Mouse (Mus musculus): ENCODE results near the gene Itih2. TPM values are rescaled to one million over a fixed set of nuclear protein-coding genes. Genes with fewer than 3 reads are reported as not detected.

The Itih2 gene
- not detected in 2 replicates for total RNA-seq (2023)

DNA sequence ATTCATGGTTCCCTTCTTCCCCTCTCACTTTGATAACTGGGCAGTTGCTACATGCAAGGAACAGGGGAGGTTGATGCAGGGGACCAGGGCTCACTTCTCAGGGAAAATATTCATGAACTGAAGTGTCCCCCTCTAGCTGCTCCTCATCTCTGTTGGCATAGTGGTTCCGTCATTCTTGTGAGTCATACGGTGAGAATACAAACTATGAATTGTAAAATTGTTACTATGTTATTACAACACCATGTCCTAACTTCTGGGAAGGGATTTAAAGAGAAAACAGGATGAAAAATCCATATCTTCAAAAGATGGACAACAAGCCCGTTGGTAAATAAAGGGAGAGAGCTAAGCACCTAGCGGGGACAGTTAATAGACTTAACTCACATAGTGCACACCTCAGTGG is at the start of gene Itih2:
Itih2 (minus strand) TSS at position 101 of the 400 bp plus-strand sequence.

DNA sequence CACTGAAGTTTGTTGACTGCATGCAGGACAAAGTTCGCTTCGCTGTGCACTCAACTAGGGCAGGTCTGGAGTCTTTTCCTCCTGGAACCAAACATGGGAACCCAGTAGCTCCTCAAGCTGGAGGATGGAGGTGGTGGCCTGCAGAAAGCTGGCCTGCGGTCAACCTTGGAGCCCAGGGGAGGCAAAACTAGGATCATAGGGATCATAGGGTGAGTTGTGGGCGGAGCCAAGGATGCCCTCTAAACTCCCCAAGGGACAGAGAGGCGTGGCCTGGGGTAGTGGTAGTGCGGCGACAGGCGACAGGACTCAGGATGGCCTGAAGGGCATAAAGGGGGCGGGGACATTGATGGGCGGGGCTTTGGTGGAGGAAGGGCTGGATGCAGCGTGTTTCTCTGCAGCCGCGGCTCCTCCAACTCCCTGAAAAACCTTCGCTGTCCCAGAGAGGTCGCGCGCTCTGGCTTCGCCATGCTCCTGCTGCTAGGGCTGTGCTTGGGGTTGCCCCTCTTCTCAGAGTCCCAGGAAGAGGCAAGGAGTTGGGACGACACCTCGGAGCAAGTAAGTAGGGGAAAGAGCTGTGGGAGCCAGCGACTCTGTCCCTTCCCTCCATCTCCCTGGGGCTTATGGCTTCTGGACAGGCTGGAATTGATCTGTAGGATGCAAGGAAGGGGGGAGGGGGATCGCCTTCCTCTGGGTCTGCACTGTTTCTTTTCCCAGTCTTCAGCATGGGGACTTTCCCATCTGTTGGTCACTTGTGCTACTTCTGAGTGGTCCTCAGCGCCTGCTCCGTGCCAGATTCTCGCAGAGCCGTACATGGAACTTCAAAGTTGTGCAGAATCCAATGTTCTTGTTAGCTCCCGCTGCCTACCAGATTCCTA is 22.2 kb upstream of the Itih2 start, which contains the start of gene Itih5:
Itih5 (plus strand) TSS at position 371 of the 875 bp plus-strand sequence.

DNA sequence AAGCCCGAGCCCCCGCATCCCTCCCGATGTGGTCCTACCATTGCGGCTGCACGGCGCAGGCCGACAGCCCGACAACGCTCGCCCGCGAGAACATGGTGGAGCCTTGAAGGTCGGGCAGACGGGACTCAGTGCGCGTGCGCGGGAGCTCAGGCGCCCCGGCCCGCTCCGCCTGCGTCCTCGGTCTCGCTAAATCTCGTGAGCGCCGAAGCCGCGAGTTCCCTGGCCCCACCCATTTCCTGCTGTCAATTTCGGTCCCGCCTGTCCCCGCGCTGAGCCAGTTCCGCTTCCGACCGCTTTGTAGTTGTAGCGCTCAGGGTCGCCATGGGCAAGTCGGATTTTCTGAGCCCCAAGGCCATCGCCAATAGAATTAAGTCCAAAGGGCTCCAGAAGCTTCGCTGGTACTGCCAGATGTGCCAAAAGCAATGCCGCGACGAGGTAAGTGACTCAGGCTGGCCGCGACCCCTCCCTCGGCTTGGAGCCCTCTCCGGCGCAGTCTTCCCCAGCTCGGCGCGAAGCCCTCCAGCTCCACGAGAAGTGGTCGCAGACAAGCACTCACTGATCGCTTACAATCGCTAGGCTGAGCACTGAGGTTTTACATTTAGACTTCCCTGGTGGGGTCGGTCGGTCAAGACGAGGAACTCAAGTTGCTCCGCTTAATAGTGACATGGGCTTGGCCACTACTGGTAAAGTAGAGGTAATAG is 50.7 kb downstream of the Itih2 start, which contains the start of the genes Atp5c1 and Kin:
Atp5c1 (minus strand) TSS at position 201 of the 701 bp plus-strand sequence.
Kin (plus strand) TSS at position 284 of the 701 bp plus-strand sequence.

DNA sequence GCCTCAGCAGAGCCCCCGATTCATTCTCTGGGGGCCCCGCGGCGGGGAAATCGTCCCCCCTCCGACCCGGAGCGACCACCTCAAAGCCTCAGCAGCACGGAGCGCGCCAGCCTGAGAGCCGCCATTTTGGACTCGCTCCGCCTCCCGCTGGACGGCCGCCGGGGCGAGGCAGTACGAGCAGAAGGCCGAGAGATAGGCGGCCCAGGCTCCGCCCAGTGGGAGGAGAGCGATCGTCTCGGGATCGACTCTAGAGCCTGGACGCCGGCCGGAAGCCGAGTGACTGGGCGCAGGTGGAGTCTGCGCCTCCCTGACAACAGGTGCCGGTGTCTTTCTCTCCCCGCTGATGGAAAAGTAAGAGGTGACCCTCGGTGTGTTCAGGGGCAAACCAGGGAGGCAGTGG is 82.7 kb downstream of the Itih2 start, which contains the start of gene Taf3:
Taf3 (minus strand) TSS at position 136 of the 400 bp plus-strand sequence.

Other genes with a start within 250 kb of the Itih2 start
- gene 9230102O04Rik, start 241.9 kb downstream of the Itih2 start, total RNA-seq (2023): not detected in 2 replicates
- 0.32 and 1.0 TPM in 2 replicates for gene Gata3, start 241.4 kb downstream of the Itih2 start, total RNA-seq (2023)
- 7.9 TPM in 2 replicates for gene Taf3, start 82.8 kb downstream of the Itih2 start, total RNA-seq (2023)
- gene Atp5c1, start 50.9 kb downstream of the Itih2 start, total RNA-seq (2023): 92.0 and 99.3 TPM in 2 replicates
- 14.8 and 20.3 TPM in 2 replicates for gene Kin, start 50.8 kb downstream of the Itih2 start, total RNA-seq (2023)
- 7.0 and 9.0 TPM in 2 replicates for gene Itih5, start 22.2 kb upstream of the Itih2 start, total RNA-seq (2023)
- gene Sfmbt2, start 239.1 kb upstream of the Itih2 start, total RNA-seq (2023): 13.3 and 23.8 TPM in 2 replicates